ENCODE assay signal across 23 mouse cellular contexts in the genomic region with DNA sequence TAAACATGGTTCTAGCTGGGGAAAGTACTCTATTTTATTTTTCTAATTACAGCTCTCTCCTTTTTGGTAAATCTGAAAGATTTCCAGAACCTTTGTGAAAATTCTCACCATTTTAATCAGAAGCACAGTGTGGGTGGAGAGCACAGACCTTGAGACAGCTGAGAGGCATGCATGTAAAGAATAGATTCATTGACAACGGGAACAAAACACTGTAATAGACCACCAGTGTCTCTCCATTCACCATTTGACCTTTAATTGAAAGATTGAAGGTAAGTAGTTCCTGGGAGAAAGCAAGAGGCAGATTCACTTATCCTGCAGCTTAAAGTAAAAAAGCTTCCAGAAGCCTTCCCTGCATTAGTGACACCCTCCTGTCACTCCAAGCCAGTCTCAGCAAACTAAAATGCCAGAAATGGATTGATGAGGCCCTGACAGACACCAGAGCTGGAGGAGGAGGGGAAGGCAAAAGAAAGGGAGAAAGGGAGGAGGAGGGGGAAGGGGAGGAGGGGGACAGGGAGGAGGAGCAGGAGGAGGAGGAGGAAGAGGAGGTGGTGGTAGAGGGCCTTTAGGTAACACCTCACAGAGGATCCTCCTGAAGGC.
"Had no signal": no experiment of that assay in that cellular context is flagged by ENCODE, and none has a peak within 500 bp of the region (broad histone marks: within the 10 kb centered on the region; RNA-seq: fewer than 3 reads in every experiment).

No protein-coding gene starts in this region.

- DNase-seq: kidney, postnatal 10 days; kidney, postnatal 36 days; left cerebral cortex, postnatal 4 days; liver, postnatal 0 days; lung, postnatal 10 days; lung, postnatal 36 days; right cerebral cortex, postnatal 25 days; spleen, adult 18-20 months; thymus, adult 18-20 months; thymus, postnatal 36 days had no signal

- H3K27me3 ChIP-seq: kidney, embryonic 15.5 days; limb, embryonic 12.5 days; limb, embryonic 15.5 days; lung, embryonic 15.5 days; megakaryocyte, embryonic 14.5 days; midbrain, embryonic 13.5 days; neural tube, embryonic 13.5 days; stomach, embryonic 15.5 days had no signal

- H3K27ac ChIP-seq: kidney, embryonic 15.5 days; limb, embryonic 12.5 days; limb, embryonic 15.5 days; liver, embryonic 14.5 days; lung, embryonic 15.5 days; midbrain, embryonic 10.5 days; midbrain, embryonic 13.5 days; neural tube, embryonic 13.5 days; stomach, embryonic 15.5 days had no signal

- ATAC-seq: liver, postnatal 0 days; midbrain, embryonic 13.5 days; midbrain, embryonic 16.5 days had no signal

- H3K4me2 ChIP-seq: kidney, embryonic 15.5 days; limb, embryonic 12.5 days; limb, embryonic 15.5 days; liver, embryonic 11.5 days; lung, embryonic 15.5 days; midbrain, embryonic 13.5 days; neural tube, embryonic 13.5 days; stomach, embryonic 15.5 days had no signal

- H3K36me3 ChIP-seq: kidney, embryonic 15.5 days; limb, embryonic 12.5 days; limb, embryonic 15.5 days; lung, embryonic 15.5 days; midbrain, embryonic 10.5 days; midbrain, embryonic 13.5 days; neural tube, embryonic 13.5 days; stomach, embryonic 15.5 days had no signal

- H3K4me1 ChIP-seq: kidney, embryonic 15.5 days; limb, embryonic 12.5 days; limb, embryonic 15.5 days; lung, embryonic 15.5 days; megakaryocyte, embryonic 14.5 days; neural tube, embryonic 13.5 days; stomach, embryonic 15.5 days had no signal

- H3K9ac ChIP-seq: kidney, embryonic 15.5 days; limb, embryonic 12.5 days; limb, embryonic 15.5 days; liver, embryonic 14.5 days; liver, postnatal 0 days; lung, embryonic 15.5 days; midbrain, embryonic 13.5 days; neural tube, embryonic 13.5 days; stomach, embryonic 15.5 days had no signal

- H3K4me3 ChIP-seq: kidney, embryonic 15.5 days; limb, embryonic 12.5 days; limb, embryonic 15.5 days; lung, embryonic 15.5 days; megakaryocyte, embryonic 14.5 days; midbrain, embryonic 10.5 days; midbrain, embryonic 13.5 days; myocyte; neural tube, embryonic 13.5 days; stomach, embryonic 15.5 days had no signal

- H3K9me3 ChIP-seq: kidney, embryonic 15.5 days; limb, embryonic 12.5 days; limb, embryonic 15.5 days; lung, embryonic 15.5 days; megakaryocyte, embryonic 14.5 days; midbrain, embryonic 10.5 days; midbrain, embryonic 13.5 days; neural tube, embryonic 13.5 days; stomach, embryonic 15.5 days had no signal
